Comparison of ENCODE assay signal across 16 mouse cellular contexts in genomic region chr5:35314629-35315028, GRCm38 (mm10). TPM values are rescaled to one million over a fixed set of nuclear protein-coding genes. Genes with fewer than 3 reads are reported as not detected.
A peak's percentile ranks its signal among the peaks of the same experiment; 100 is the strongest.
DNase-seq lines count a peak whose midpoint lies in the region; ATAC-seq and TF ChIP-seq lines count a peak whose summit lies in the region.
"Had no signal": no experiment of that assay in that cellular context is flagged by ENCODE, and none has a peak within 500 bp of the region (broad histone marks: within the 10 kb centered on the region; RNA-seq: fewer than 3 reads in every experiment).

No protein-coding gene starts in this region.

- intact Hi-C loops in gastrocnemius, postnatal 36 days (cut with DNase I) = no loop called here

- peak; percentile 40 for ATAC-seq in liver, postnatal 0 days
- ATAC-seq in neural tube, embryonic 13.5 days (ENCODE audit: low read depth) = 0 out of 2 replicates have a peak, but pooled peaks have one; percentile 10

- peaks cover 11% of the 10 kb centered on the region; the same call in 1 of the 2 replicates for H3K27me3 ChIP-seq in liver, postnatal 0 days (ENCODE audit: insufficient read depth, low read length)
- peaks cover 13% of the 10 kb centered on the region for H3K27me3 ChIP-seq in neural tube, embryonic 13.5 days

- H3K4me3 ChIP-seq in liver, postnatal 0 days (ENCODE audit: low read depth, low read length) = no peak overlapping the region
- no peak overlapping the region for H3K4me3 ChIP-seq in neural tube, embryonic 13.5 days
- H3K4me3 ChIP-seq: myocyte had no signal

- H3K36me3 ChIP-seq in liver, postnatal 0 days (replicated peaks; ENCODE audit: insufficient read depth, low read length) = no peaks in the 10 kb centered on the region
- H3K36me3 ChIP-seq in neural tube, embryonic 13.5 days = no peaks in the 10 kb centered on the region
- H3K36me3 ChIP-seq: stomach, embryonic 15.5 days had no signal

- no peak overlapping the region; the same call in 1 of the 2 replicates for H3K4me2 ChIP-seq in liver, postnatal 0 days (ENCODE audit: low read depth, low read length)
- H3K4me2 ChIP-seq in neural tube, embryonic 13.5 days = no peak overlapping the region

- H3K9me3 ChIP-seq in liver, postnatal 0 days (ENCODE audit: low read length) = no peaks in the 10 kb centered on the region
- H3K9me3 ChIP-seq in neural tube, embryonic 13.5 days = no peaks in the 10 kb centered on the region
- H3K9me3 ChIP-seq: stomach, embryonic 15.5 days had no signal

- TF ChIP-seq EP300 in liver, postnatal 0 days (IDR thresholded peaks at IDR 0.05; ENCODE audit: low read depth) = no peak

- H3K27ac ChIP-seq in liver, postnatal 0 days (ENCODE audit: low read depth) = peak overlapping the region; percentile 74
- no peak overlapping the region for H3K27ac ChIP-seq in neural tube, embryonic 13.5 days (replicated peaks)
- H3K27ac ChIP-seq: stomach, embryonic 15.5 days had no signal

- no peak overlapping the region for H3K9ac ChIP-seq in liver, postnatal 0 days (replicated peaks)
- no peak overlapping the region for H3K9ac ChIP-seq in neural tube, embryonic 13.5 days
- H3K9ac ChIP-seq: stomach, embryonic 15.5 days had no signal

- no peak for TF ChIP-seq CTCF in liver, postnatal 0 days (IDR thresholded peaks at IDR 0.05; ENCODE audit: low read depth)

- no peaks in the 10 kb centered on the region for H3K4me1 ChIP-seq in liver, postnatal 0 days (ENCODE audit: insufficient read depth)
- H3K4me1 ChIP-seq in neural tube, embryonic 13.5 days (replicated peaks) = peaks cover 19% of the 10 kb centered on the region
- H3K4me1 ChIP-seq: stomach, embryonic 15.5 days had no signal

- 36% methylated on average over 3 of the region's 3 CpGs for WGBS in liver, postnatal 0 days (ENCODE audit: insufficient replicate concordance)
- 56% methylated on average over 3 of the region's 3 CpGs for WGBS in neural tube, embryonic 13.5 days

- DNase-seq in cerebellum, adult 9-10 months = peak; percentile 35
- DNase-seq in cerebellum, postnatal 10 days = no peak
- peak; percentile 19 for DNase-seq in liver, postnatal 0 days
- no peak for DNase-seq in liver
- DNase-seq in kidney, adult 9 months = peak; percentile 76
- no peak for DNase-seq in spleen, adult 18-20 months
- no peak for DNase-seq in gastrocnemius, postnatal 36 days
- DNase-seq: cerebellum, adult 11 months; heart, adult 18-20 months; heart, postnatal 10 days; thymus, postnatal 14 days had no signal

RNA-seq across cellular contexts. Expression of gene Adra2c, which starts 36.5 kb away (rescaled TPM):
- not detected in 2 replicates for polyA plus RNA-seq in liver, postnatal 0 days (2015; fragmentation: Nextera tagmentation; extraction: Ambion mirVana)
- polyA plus RNA-seq in neural tube, embryonic 13.5 days (2015; fragmentation: Nextera tagmentation; extraction: Ambion mirVana) = 0.72 and 0.89 TPM in 2 replicates
- total RNA-seq in gastrocnemius, postnatal 36 days (2021) = under 1 TPM; 0.17 to 0.28 TPM
- total RNA-seq: megakaryocyte, adult 5-6 weeks had no signal
- polyA plus RNA-seq: lung, embryonic 16.5 days; myocyte had no signal

Comparison
In these comparisons a context has a peak if more than half of its experiments do, and no peak if none do; other contexts are left out.
1. DNase-seq: peak in cerebellum, adult 9-10 months (single experiment), liver, postnatal 0 days (single experiment) and kidney, adult 9 months (single experiment); none in cerebellum, postnatal 10 days (0 of 2), liver (single experiment), spleen, adult 18-20 months (0 of 2) and gastrocnemius, postnatal 36 days (0 of 2).